Mouse (Mus musculus): ENCODE measurements around the gene Tmem161a. TPM values are rescaled to one million over a fixed set of nuclear protein-coding genes. Genes with fewer than 3 reads are reported as not detected.

Gene Tmem161a
- polyA plus RNA-seq (2012; rRNA removed) = 80.2 and 80.4 TPM in 2 replicates

GRCm38 (mm10) chr8:70172043-70172681 is at the start of gene Tmem161a:
Gene Tmem161a (plus strand): TSS chr8:70172356.

DNA sequence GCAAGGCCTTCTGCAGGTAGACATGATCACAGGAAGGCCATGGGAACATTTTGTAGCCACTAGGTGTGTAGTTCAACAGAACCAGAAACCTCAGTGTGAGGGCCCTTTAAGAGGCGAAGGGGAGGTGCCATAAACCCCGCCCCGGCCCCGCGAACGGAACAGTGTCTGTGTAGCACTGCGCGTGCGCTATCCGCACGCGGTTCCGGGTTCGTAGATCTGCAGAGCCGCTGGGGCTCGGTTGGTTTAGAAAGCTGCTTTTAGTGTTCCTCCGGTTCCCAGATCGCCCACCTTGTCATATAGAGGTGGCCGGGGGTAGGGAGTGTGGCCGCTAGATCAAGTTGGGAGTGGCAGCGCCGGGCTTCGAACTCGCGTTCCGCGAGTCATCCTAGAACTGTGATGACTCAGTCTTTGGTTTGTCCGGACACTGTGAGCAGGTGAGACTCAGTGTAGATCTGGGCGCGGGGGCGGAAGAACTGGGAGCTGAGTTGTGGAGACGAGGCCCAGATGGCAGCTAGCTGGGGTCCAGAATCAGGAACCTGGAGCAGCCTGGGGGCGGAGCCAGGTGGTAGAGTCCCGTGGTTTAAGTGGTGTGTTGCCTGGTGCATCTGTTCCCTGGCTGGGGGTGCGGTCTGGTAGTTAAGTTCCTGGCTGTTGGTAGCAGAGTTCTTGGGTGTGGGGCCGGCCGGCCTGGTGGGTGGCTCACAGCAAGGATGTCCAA is 40.8 kb upstream of the Tmem161a start, which contains the start of gene Nr2c2ap:
Nr2c2ap (plus strand) TSS at position 168 of the 718 bp plus-strand sequence.

GRCm38 (mm10) chr8:70139026-70139857 is 32.9 kb upstream of the Tmem161a start, which contains the start of the genes Rfxank, Borcs8 and Mef2b:
Gene Rfxank (minus strand): TSS chr8:70139154.
Gene Borcs8 (plus strand): TSS chr8:70139499.
Gene Mef2b (plus strand): TSS chr8:70139711.

DNA sequence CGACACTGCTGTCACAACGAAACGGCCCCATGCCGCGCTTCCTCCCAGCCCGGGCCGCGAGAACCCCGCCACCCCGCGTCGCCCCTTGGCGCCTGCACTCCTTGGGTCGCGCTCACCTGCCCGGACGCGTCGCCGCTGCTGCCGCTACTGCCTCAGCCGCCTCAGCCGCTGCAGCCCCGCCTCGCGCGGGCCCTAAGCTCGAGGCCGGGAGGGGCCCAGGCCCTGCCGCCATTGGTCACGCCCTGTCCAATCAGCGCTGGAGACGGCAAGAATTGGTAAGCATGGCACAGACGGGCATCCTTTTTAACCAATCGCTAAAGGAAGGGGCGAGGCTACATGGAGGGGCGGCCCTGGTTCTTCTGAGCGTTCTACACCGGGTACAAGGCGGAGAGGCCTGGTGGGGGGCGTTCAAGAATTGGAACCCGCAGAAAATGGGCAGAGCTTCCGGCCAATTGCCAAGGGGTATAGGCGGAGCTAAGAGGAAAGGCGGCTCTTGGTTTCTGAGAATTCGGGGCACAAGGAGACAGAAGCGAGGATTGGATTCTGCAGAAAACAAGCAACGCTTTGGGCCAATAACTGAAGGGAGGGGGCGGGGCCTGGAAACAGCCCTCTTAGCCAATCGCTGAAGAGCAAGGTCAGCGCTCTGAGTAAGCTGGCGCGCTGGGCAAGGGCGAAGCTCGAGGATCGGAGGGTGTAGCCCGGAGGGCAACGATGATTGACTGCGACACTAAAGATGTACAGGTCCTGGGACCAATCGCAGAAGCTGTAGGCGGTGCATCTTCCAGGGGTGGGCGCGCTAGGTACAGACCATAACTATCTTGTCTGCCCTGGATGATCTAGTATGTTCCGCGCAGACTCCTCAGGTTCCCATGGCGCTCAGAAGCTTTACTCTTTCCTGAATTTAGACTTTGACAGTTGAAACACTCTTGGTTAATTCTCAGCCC is 40.2 kb downstream of the Tmem161a start, which contains the start of gene Slc25a42:
Slc25a42 (minus strand) TSS at position 194 of the 944 bp plus-strand sequence.

Other genes starting within 250 kb of the Tmem161a start
- 70.6 and 123 TPM in 2 replicates for gene Gatad2a, start 176.0 kb upstream of the Tmem161a start, polyA plus RNA-seq (2012; rRNA removed)
- gene Mau2, start 129.6 kb upstream of the Tmem161a start, polyA plus RNA-seq (2012; rRNA removed) = 48.0 and 84.9 TPM in 2 replicates
- 27.0 and 29.2 TPM in 2 replicates for gene Sugp1, start 129.5 kb upstream of the Tmem161a start, polyA plus RNA-seq (2012; rRNA removed)
- gene Tm6sf2, start 99.4 kb upstream of the Tmem161a start, polyA plus RNA-seq (2012; rRNA removed) = 4.4 and 5.1 TPM in 2 replicates
- 0.08 and 0.17 TPM in 2 replicates for gene Hapln4, start 88.9 kb upstream of the Tmem161a start, polyA plus RNA-seq (2012; rRNA removed)
- gene Ncan, start 51.5 kb upstream of the Tmem161a start, polyA plus RNA-seq (2012; rRNA removed) = 24.0 and 32.7 TPM in 2 replicates
- gene Nr2c2ap, start 41.0 kb upstream of the Tmem161a start, polyA plus RNA-seq (2012; rRNA removed) = 14.4 and 18.8 TPM in 2 replicates
- 21.7 and 26.6 TPM in 2 replicates for gene Rfxank, start 33.2 kb upstream of the Tmem161a start, polyA plus RNA-seq (2012; rRNA removed)
- 48.8 and 80.2 TPM in 2 replicates for gene Borcs8, start 32.9 kb upstream of the Tmem161a start, polyA plus RNA-seq (2012; rRNA removed)
- 0.25 and 0.31 TPM in 2 replicates for gene Mef2b, start 32.6 kb upstream of the Tmem161a start, polyA plus RNA-seq (2012; rRNA removed)
- 8.8 and 12.3 TPM in 2 replicates for gene Slc25a42, start 39.9 kb downstream of the Tmem161a start, polyA plus RNA-seq (2012; rRNA removed)
- gene Sugp2, start 61.9 kb downstream of the Tmem161a start, polyA plus RNA-seq (2012; rRNA removed) = 79.3 and 93.7 TPM in 2 replicates
- gene Armc6, start 62.1 kb downstream of the Tmem161a start, polyA plus RNA-seq (2012; rRNA removed) = 34.0 and 35.4 TPM in 2 replicates
- 117 and 118 TPM in 2 replicates for gene Homer3, start 110.5 kb downstream of the Tmem161a start, polyA plus RNA-seq (2012; rRNA removed)
- gene Ddx49, start 130.1 kb downstream of the Tmem161a start, polyA plus RNA-seq (2012; rRNA removed) = 54.6 and 70.9 TPM in 2 replicates
- gene Cope, start 130.2 kb downstream of the Tmem161a start, polyA plus RNA-seq (2012; rRNA removed) = 214 and 227 TPM in 2 replicates
- gene Cers1, start 143.4 kb downstream of the Tmem161a start, polyA plus RNA-seq (2012; rRNA removed) = 6.7 and 8.8 TPM in 2 replicates
- gene Gdf1, start 157.5 kb downstream of the Tmem161a start, polyA plus RNA-seq (2012; rRNA removed) = 3.1 and 7.7 TPM in 2 replicates
- gene Upf1, start 180.9 kb downstream of the Tmem161a start, polyA plus RNA-seq (2012; rRNA removed) = 39.3 and 42.0 TPM in 2 replicates
- gene Comp, start 201.2 kb downstream of the Tmem161a start, polyA plus RNA-seq (2012; rRNA removed) = 0.28 and 0.31 TPM in 2 replicates